Mouse (Mus musculus): ENCODE measurements around the gene Ctdnep1. TPM values are rescaled to one million over a fixed set of nuclear protein-coding genes. Genes with fewer than 3 reads are reported as not detected.
A peak's percentile ranks its signal among the peaks of the same experiment; 100 is the strongest.

Gene Ctdnep1
- total and polyA plus RNA-seq, 3 experiments = 42.9 to 143 (median 66.7) TPM

- no peak overlapping the region for H3K27ac ChIP-seq (ENCODE audit: insufficient read depth, low read depth)
- H3K79me2 ChIP-seq (replicated peaks; ENCODE audit: control insufficient read depth, extremely low read depth, insufficient read depth, poor library complexity, severe bottlenecking) = peaks cover 43% of the 10 kb centered on the region
- TF ChIP-seq ETS1 (conservative IDR thresholded peaks at IDR 0.05; ENCODE audit: low read depth, low read length) = no peak
- no peak for TF ChIP-seq BHLHE40 (IDR thresholded peaks at IDR 0.05; ENCODE audit: low read depth, low read length)
- TF ChIP-seq MEF2A (IDR thresholded peaks at IDR 0.05; ENCODE audit: borderline replicate concordance, low read depth, low read length) = no peak
- TF ChIP-seq USF2 (conservative IDR thresholded peaks at IDR 0.05; ENCODE audit: low read depth, low read length) = no peak
- TF ChIP-seq IRF4 (IDR thresholded peaks at IDR 0.05; ENCODE audit: low read depth, low read length) = no peak
- no peak for TF ChIP-seq JUND (conservative IDR thresholded peaks at IDR 0.05; ENCODE audit: low read depth, low read length)
- TF ChIP-seq POLR2A (IDR thresholded peaks at IDR 0.05; ENCODE audit: low read depth, low read length) = no peak
- no peak for TF ChIP-seq SMC3 (IDR thresholded peaks at IDR 0.05; ENCODE audit: low read depth, low read length)
- TF ChIP-seq MAZ (IDR thresholded peaks at IDR 0.05; ENCODE audit: low read depth, low read length) = no peak
- H3K36me3 ChIP-seq (replicated peaks in 1 of 2; ENCODE audit: control insufficient read depth in 1 of 2, insufficient read depth in 1 of 2, low read length in 1 of 2) = peaks cover 41 to 50% of the 10 kb centered on the region in 2 experiments
- H3K9me3 ChIP-seq (replicated peaks; ENCODE audit: low read length) = no peaks in the 10 kb centered on the region
- no peak overlapping the region for H3K4me3 ChIP-seq (replicated peaks in 1 of 3; ENCODE audit: low read depth in 2 of 3, low read length in 2 of 3, poor library complexity in 1 of 3)
- in situ Hi-C loops (cut with MboI; ENCODE audit: low pct_ligation_motif_present, low pct_unique_long_range_greater_than_20kb, low sequenced_read_pairs) = no loop called here
- no peaks in the 10 kb centered on the region for H3K27me3 ChIP-seq (replicated peaks)
- dilution Hi-C loops (cut with MboI; ENCODE audit: extremely low pct_ligation_motif_present, extremely low pct_unique_long_range_greater_than_20kb, low sequenced_read_pairs) = no loop called here
- DNase-seq (ENCODE audit: extremely low read depth) = no peak
- peak overlapping the region; percentile 96; the same call in 1 of the 2 replicates for H3K4me2 ChIP-seq (ENCODE audit: insufficient read depth, low read depth, poor library complexity, severe bottlenecking)
- H3K9ac ChIP-seq (ENCODE audit: insufficient read depth, low read depth) = no peak overlapping the region
- H3K4me1 ChIP-seq (ENCODE audit: control insufficient read depth in 1 of 2, insufficient read depth in 2 of 2) = peaks cover 8 to 34% of the 10 kb centered on the region in 2 experiments; a peak in 3 of 4 replicates
Observed at GRCm38 (mm10) chr11:69992932-69993331, 12.0 kb downstream of the Ctdnep1 start.

- Histone ChIP-seq H3K27me3 (replicated peaks) (no peaks in the 10 kb centered on the region), H3K4me3 (replicated peaks in 1 of 3; ENCODE audit: low read depth in 2 of 3, low read length in 2 of 3, poor library complexity in 1 of 3) (peak overlapping the region in 2 of 3 experiments; percentile 91 to 99), H3K27ac (ENCODE audit: insufficient read depth, low read depth) (no peak overlapping the region), H3K9me3 (replicated peaks; ENCODE audit: low read length) (no peaks in the 10 kb centered on the region), H3K79me2 (replicated peaks; ENCODE audit: control insufficient read depth, extremely low read depth, insufficient read depth, poor library complexity, severe bottlenecking) (peaks cover 50% of the 10 kb centered on the region), H3K4me1 (ENCODE audit: control insufficient read depth in 1 of 2, insufficient read depth in 2 of 2) (peaks cover 11 to 50% of the 10 kb centered on the region in 2 experiments; a peak in 3 of 4 replicates), H3K9ac (ENCODE audit: insufficient read depth, low read depth) (peak overlapping the region; percentile 18; the same call in 1 of the 2 replicates), H3K4me2 (ENCODE audit: insufficient read depth, low read depth, poor library complexity, severe bottlenecking) (peak overlapping the region; percentile 71), H3K36me3 (replicated peaks in 1 of 2; ENCODE audit: control insufficient read depth in 1 of 2, insufficient read depth in 1 of 2, low read length in 1 of 2) (peaks cover 43 to 50% of the 10 kb centered on the region in 2 experiments)
- in situ Hi-C loops (cut with MboI; ENCODE audit: low pct_ligation_motif_present, low pct_unique_long_range_greater_than_20kb, low sequenced_read_pairs) = no loop called here
- dilution Hi-C loops (cut with MboI; ENCODE audit: extremely low pct_ligation_motif_present, extremely low pct_unique_long_range_greater_than_20kb, low sequenced_read_pairs) = no loop called here
- TF ChIP-seq USF1 (IDR thresholded peaks at IDR 0.05; ENCODE audit: low read depth, low read length) (no peak), PAX5 (IDR thresholded peaks at IDR 0.05; ENCODE audit: low read length) (no peak), HCFC1 (IDR thresholded peaks at IDR 0.05; ENCODE audit: low read depth, low read length) (no peak), E2F4 (IDR thresholded peaks at IDR 0.05; ENCODE audit: insufficient replicate concordance, low read depth, low read length) (no peak), CHD1 (IDR thresholded peaks at IDR 0.05; ENCODE audit: low read depth, low read length) (no peak), BHLHE40 (IDR thresholded peaks at IDR 0.05; ENCODE audit: low read depth, low read length) (no peak), TBP (conservative IDR thresholded peaks at IDR 0.05; ENCODE audit: low read depth, low read length) (no peak), UBTF (IDR thresholded peaks at IDR 0.05; ENCODE audit: low read depth, low read length) (no peak), ELF1 (IDR thresholded peaks at IDR 0.05; ENCODE audit: low read depth, low read length) (no peak), USF2 (conservative IDR thresholded peaks at IDR 0.05; ENCODE audit: low read depth, low read length) (no peak), MYC (IDR thresholded peaks at IDR 0.05; ENCODE audit: low read depth, low read length) (no peak), SMC3 (IDR thresholded peaks at IDR 0.05; ENCODE audit: low read depth, low read length) (no peak), JUN (IDR thresholded peaks at IDR 0.05; ENCODE audit: insufficient read depth, low read depth, low read length) (no peak), CHD2 (IDR thresholded peaks at IDR 0.05; ENCODE audit: low read length) (no peak), GABPA (IDR thresholded peaks at IDR 0.05; ENCODE audit: insufficient replicate concordance, low read depth, low read length) (no peak), POLR2A (IDR thresholded peaks at IDR 0.05; ENCODE audit: low read depth, low read length) (no peak), RAD21 (IDR thresholded peaks at IDR 0.05; ENCODE audit: low read depth, low read length) (no peak), MAX (IDR thresholded peaks at IDR 0.05; ENCODE audit: low read length) (no peak), POLR2AphosphoS2 (IDR thresholded peaks at IDR 0.05; ENCODE audit: low read depth, low read length) (no peak), RCOR1 (conservative IDR thresholded peaks at IDR 0.05; ENCODE audit: low read depth, low read length) (no peak)
- no peak for DNase-seq (ENCODE audit: extremely low read depth)
Observed at GRCm38 (mm10) chr11:69994401-69995090, 13.6 kb downstream of the Ctdnep1 start.

All from CH12.LX (cell line).